Mouse (Mus musculus) thymus, postnatal 0 days (tissue): Measurements from ENCODE around the gene Mllt3. TPM values are rescaled to one million over a fixed set of nuclear protein-coding genes. Genes with fewer than 3 reads are reported as not detected.
"Not testable (repeated sequence)": the region's sequence is repeated elsewhere in the genome, so short reads cannot be mapped to it uniquely, and the experiment has no call there.

Source experiments
- DNase-seq: peaks from one replicate; pipeline ENCODE4 v3.0.0-alpha.2; 2015; ENCODE audit warnings: low spot score
- polyA plus RNA-seq: library from polyadenylated mRNA; unstranded; fragments of >200 nt; fragmentation: Nextera tagmentation; extraction: Ambion mirVana; gene quantifications from 2 replicates; pipeline ENCODE4 v1.2.1, GENCODE M21; 2015

Mllt3 gene
- polyA plus RNA-seq, 1 experiment from 2014 or later, result 34.7 TPM

GRCm38 (mm10) chr4:88012774-88013173, 20.4 kb downstream of the Mllt3 start:
- no peak for DNase-seq

- DNase-seq, result no peak
Measured at GRCm38 (mm10) chr4:88011870-88012572, 21.1 kb downstream of the Mllt3 start.

- no peak for DNase-seq
Measured at GRCm38 (mm10) chr4:88010441-88010840, 22.7 kb downstream of the Mllt3 start.

GRCm38 (mm10) chr4:88005801-88006200, 27.4 kb downstream of the Mllt3 start:
- DNase-seq, result no peak

GRCm38 (mm10) chr4:88003159-88003948, 29.8 kb downstream of the Mllt3 start:
- no peak for DNase-seq

- DNase-seq, result no peak
Measured at GRCm38 (mm10) chr4:87991710-87992109, 41.5 kb downstream of the Mllt3 start.

- no peak for DNase-seq
Measured at GRCm38 (mm10) chr4:87990940-87991339, 42.2 kb downstream of the Mllt3 start.

- no peak for DNase-seq
Measured at GRCm38 (mm10) chr4:87985281-87985680, 47.9 kb downstream of the Mllt3 start.

GRCm38 (mm10) chr4:87984589-87984988, 48.6 kb downstream of the Mllt3 start:
- no peak for DNase-seq

GRCm38 (mm10) chr4:87984091-87984490, 49.1 kb downstream of the Mllt3 start:
- no peak for DNase-seq

GRCm38 (mm10) chr4:87982578-87982977, 50.6 kb downstream of the Mllt3 start:
- DNase-seq, result no peak

- DNase-seq, result no peak
Measured at GRCm38 (mm10) chr4:87977820-87978448, 55.2 kb downstream of the Mllt3 start.

GRCm38 (mm10) chr4:87965836-87966235, 67.3 kb downstream of the Mllt3 start:
- DNase-seq, result no peak

GRCm38 (mm10) chr4:87964890-87965289, 68.3 kb downstream of the Mllt3 start:
- not testable (repeated sequence) for DNase-seq

GRCm38 (mm10) chr4:87963773-87964076, 69.4 kb downstream of the Mllt3 start:
- no peak for DNase-seq

- DNase-seq, result no peak
Measured at GRCm38 (mm10) chr4:87963055-87963772, 70.0 kb downstream of the Mllt3 start.

GRCm38 (mm10) chr4:87961872-87962271, 71.3 kb downstream of the Mllt3 start:
- no peak for DNase-seq

- DNase-seq, result no peak
Measured at GRCm38 (mm10) chr4:87957852-87958251, 75.3 kb downstream of the Mllt3 start.

GRCm38 (mm10) chr4:87957198-87957597, 76.0 kb downstream of the Mllt3 start:
- DNase-seq, result no peak

GRCm38 (mm10) chr4:87955132-87955531, 78.0 kb downstream of the Mllt3 start:
- DNase-seq, result no peak

GRCm38 (mm10) chr4:87954421-87955083, 78.6 kb downstream of the Mllt3 start:
- no peak for DNase-seq
